Mouse (Mus musculus) CD4-positive, CD25-positive, alpha-beta regulatory T cell, adult 4 months (primary cell): ENCODE results near the gene Nptxr. TPM values are rescaled to one million over a fixed set of nuclear protein-coding genes. Genes with fewer than 3 reads are reported as not detected.
A peak's percentile ranks its signal among the peaks of the same experiment; 100 is the strongest.

Source experiments
- ATAC-seq: one replicate; pipeline ENCODE4 v1.8.0; 2017
- polyA plus RNA-seq, 2 experiments: library from polyadenylated mRNA; unstranded; fragments of 100-300 nt; shearing (Covaris generic); gene quantifications; one replicate each; pipeline ENCODE4 v1.2.1; 2017

The Nptxr gene
- polyA plus RNA-seq, 2 experiments from 2014 or later = 0.42 TPM; not detected in 1

GRCm38 (mm10) chr15:79790111-79790510, 14.5 kb downstream of the Nptxr start:
- ATAC-seq = no peak

GRCm38 (mm10) chr15:79787815-79788214, 16.8 kb downstream of the Nptxr start:
- no peak for ATAC-seq

GRCm38 (mm10) chr15:79785056-79785455, 19.5 kb downstream of the Nptxr start:
- ATAC-seq = no peak

- no peak for ATAC-seq
Observed at GRCm38 (mm10) chr15:79777749-79778148, 26.8 kb downstream of the Nptxr start, which contains the start of gene Dnal4. Gene Dnal4 (minus strand): TSS chr15:79777849.

- no peak for ATAC-seq
Observed at GRCm38 (mm10) chr15:79775662-79776061, 28.9 kb downstream of the Nptxr start.

GRCm38 (mm10) chr15:79774117-79775027, 30.2 kb downstream of the Nptxr start:
- peak; percentile 99 for ATAC-seq

GRCm38 (mm10) chr15:79770629-79771240, 33.8 kb downstream of the Nptxr start:
- ATAC-seq = no peak

GRCm38 (mm10) chr15:79768302-79768701, 36.3 kb downstream of the Nptxr start:
- no peak for ATAC-seq

GRCm38 (mm10) chr15:79767327-79767961, 37.1 kb downstream of the Nptxr start:
- ATAC-seq = no peak

GRCm38 (mm10) chr15:79766586-79767071, 37.9 kb downstream of the Nptxr start:
- ATAC-seq = no peak

GRCm38 (mm10) chr15:79766168-79766567, 38.4 kb downstream of the Nptxr start:
- no peak for ATAC-seq

- no peak for ATAC-seq
Observed at GRCm38 (mm10) chr15:79765361-79765760, 39.2 kb downstream of the Nptxr start.

- no peak for ATAC-seq
Observed at GRCm38 (mm10) chr15:79764539-79765267, 39.9 kb downstream of the Nptxr start.

GRCm38 (mm10) chr15:79763601-79764246, 40.8 kb downstream of the Nptxr start:
- ATAC-seq = no peak

GRCm38 (mm10) chr15:79763001-79763400, 41.6 kb downstream of the Nptxr start:
- ATAC-seq = no peak

- no peak for ATAC-seq
Observed at GRCm38 (mm10) chr15:79760956-79761355, 43.6 kb downstream of the Nptxr start.

GRCm38 (mm10) chr15:79757118-79757517, 47.4 kb downstream of the Nptxr start:
- no peak for ATAC-seq

GRCm38 (mm10) chr15:79755977-79756625, 48.5 kb downstream of the Nptxr start:
- no peak for ATAC-seq

- no peak for ATAC-seq
Observed at GRCm38 (mm10) chr15:79755176-79755575, 49.4 kb downstream of the Nptxr start.

GRCm38 (mm10) chr15:79753873-79754272, 50.7 kb downstream of the Nptxr start:
- ATAC-seq = no peak

- no peak for ATAC-seq
Observed at GRCm38 (mm10) chr15:79753420-79753752, 51.2 kb downstream of the Nptxr start.
